Mouse (Mus musculus) layer of hippocampus, adult 9-11 months (tissue): ENCODE data around the gene Vmn2r58.
"Not testable (repeated sequence)": the region's sequence is repeated elsewhere in the genome, so short reads cannot be mapped to it uniquely, and the experiment has no call there.

ENCODE experiments used
- DNase-seq: peaks from one replicate; pipeline ENCODE4 v3.0.0; 2022

Gene Vmn2r58

GRCm38 (mm10) chr7:41872612-41873011 is at the start of gene Vmn2r58:
Gene Vmn2r58 (minus strand): TSS chr7:41872712.
- DNase-seq = not testable (repeated sequence)
